Mouse (Mus musculus) bone marrow macrophage, adult 2 months (primary cell): ENCODE measurements around the gene Krtap4-13.
"Not testable (repeated sequence)": the region's sequence is repeated elsewhere in the genome, so short reads cannot be mapped to it uniquely, and the experiment has no call there.

Experiments
- CTCF ChIP-seq: IDR thresholded peaks from 2 replicates; pipeline ENCODE4 v1.5.1; 2012; ENCODE audit warnings: low read depth, mild to moderate bottlenecking, low read length, moderate library complexity
- POLR2A ChIP-seq: IDR thresholded peaks from 2 replicates; pipeline ENCODE4 v1.6.1; 2012; ENCODE audit warnings: mild to moderate bottlenecking, low read depth, low read length, borderline replicate concordance

- TF ChIP-seq POLR2A, CTCF: not testable (repeated sequence)
These were observed 24.8 kb downstream of the Krtap4-13 start, which contains the start of gene Krtap4-9 for GRCm38 (mm10) chr11:99784900-99785299.
